Mouse (Mus musculus) bone marrow macrophage, adult 2 months (primary cell): ENCODE data around the gene Arsa.

Experiments
- CTCF ChIP-seq: IDR thresholded peaks from 2 replicates; pipeline ENCODE4 v1.5.1; 2012; ENCODE audit warnings: low read depth, mild to moderate bottlenecking, low read length, moderate library complexity
- POLR2A ChIP-seq: IDR thresholded peaks from 2 replicates; pipeline ENCODE4 v1.6.1; 2012; ENCODE audit warnings: mild to moderate bottlenecking, low read depth, low read length, borderline replicate concordance

DNA sequence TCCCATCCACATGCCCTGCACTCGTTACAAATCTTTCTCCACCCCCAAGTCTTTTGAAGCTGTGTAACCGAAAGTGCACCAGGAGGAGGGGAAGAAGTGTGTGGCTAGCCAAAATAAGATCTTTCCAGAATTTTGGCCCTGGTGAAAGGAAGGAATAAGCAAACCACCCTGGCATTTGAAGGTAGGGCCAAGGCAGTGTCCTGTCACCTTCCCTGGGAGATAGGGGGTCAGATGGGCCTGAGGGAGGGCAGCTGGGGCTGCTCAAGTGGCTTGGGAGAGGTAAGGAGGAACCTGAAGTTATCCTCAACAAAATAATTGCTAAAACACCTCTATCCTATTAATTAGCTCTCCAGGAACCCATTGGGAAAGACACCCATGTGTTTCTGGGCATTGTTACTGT, 19.6 kb upstream of the Arsa start:
- TF ChIP-seq CTCF (no peak), POLR2A (no peak)
